Mouse (Mus musculus): ENCODE measurements around the gene Eif2s1. TPM values are rescaled to one million over a fixed set of nuclear protein-coding genes. Genes with fewer than 3 reads are reported as not detected.

Gene Eif2s1
- polyA plus RNA-seq, 1 experiment from 2014 or later, result 249 TPM

- WGBS, result 86% methylated on average over 6 of the region's 6 CpGs
- no peaks in the 10 kb centered on the region for H3K36me3 ChIP-seq (ENCODE audit: control insufficient read depth, insufficient read depth, low read length)
- ATAC-seq (ENCODE audit: low FRiP score), result no peak
- peak; percentile 21 for DNase-seq (ENCODE audit: low spot score, missing footprints)
- H3K4me3 ChIP-seq (ENCODE audit: low read depth, low read length), result no peak overlapping the region
- no peaks in the 10 kb centered on the region; the same call in 1 of the 2 replicates for H3K9me3 ChIP-seq (ENCODE audit: control insufficient read depth, low read length)
- H3K4me1 ChIP-seq (ENCODE audit: control insufficient read depth, insufficient read depth, low read length), result peaks cover 14% of the 10 kb centered on the region
- no peak overlapping the region for H3K9ac ChIP-seq (ENCODE audit: low read length)
- peaks cover 43% of the 10 kb centered on the region for H3K27me3 ChIP-seq (ENCODE audit: control insufficient read depth, insufficient read depth, low read length)
- no peak overlapping the region for H3K4me2 ChIP-seq
- H3K27ac ChIP-seq (ENCODE audit: low read depth, low read length), result no peak overlapping the region
These were observed 46.5 kb downstream of the Eif2s1 start for GRCm38 (mm10) chr12:78908081-78908605.

GRCm38 (mm10) chr12:78910684-78911461, 49.3 kb downstream of the Eif2s1 start:
- H3K9ac ChIP-seq (ENCODE audit: low read length), result no peak overlapping the region; the same call in 1 of the 2 replicates
- H3K4me3 ChIP-seq (ENCODE audit: low read depth, low read length), result peak overlapping the region; percentile 28
- H3K36me3 ChIP-seq (ENCODE audit: control insufficient read depth, insufficient read depth, low read length), result no peaks in the 10 kb centered on the region
- H3K27ac ChIP-seq (ENCODE audit: low read depth, low read length), result no peak overlapping the region
- WGBS, result 7% methylated on average over 16 of the region's 16 CpGs
- peak; percentile 89 for DNase-seq (ENCODE audit: low spot score, missing footprints)
- no peaks in the 10 kb centered on the region; the same call in 1 of the 2 replicates for H3K9me3 ChIP-seq (ENCODE audit: control insufficient read depth, low read length)
- peaks cover 45% of the 10 kb centered on the region for H3K27me3 ChIP-seq (ENCODE audit: control insufficient read depth, insufficient read depth, low read length)
- peak overlapping the region; percentile 61 for H3K4me2 ChIP-seq
- peaks cover 14% of the 10 kb centered on the region for H3K4me1 ChIP-seq (ENCODE audit: control insufficient read depth, insufficient read depth, low read length)
- ATAC-seq (ENCODE audit: low FRiP score), result 0 out of 2 replicates have a peak, but pooled peaks have one; percentile 4

GRCm38 (mm10) chr12:78911707-78912417, 50.2 kb downstream of the Eif2s1 start:
- Histone ChIP-seq H3K4me3 (ENCODE audit: low read depth, low read length) (peak overlapping the region; percentile 28), H3K36me3 (ENCODE audit: control insufficient read depth, insufficient read depth, low read length) (no peaks in the 10 kb centered on the region), H3K9ac (ENCODE audit: low read length) (peak overlapping the region; percentile 54), H3K4me2 (peak overlapping the region; percentile 61), H3K27me3 (ENCODE audit: control insufficient read depth, insufficient read depth, low read length) (peaks cover 43% of the 10 kb centered on the region), H3K27ac (ENCODE audit: low read depth, low read length) (no peak overlapping the region), H3K9me3 (ENCODE audit: control insufficient read depth, low read length) (no peaks in the 10 kb centered on the region; the same call in 1 of the 2 replicates), H3K4me1 (ENCODE audit: control insufficient read depth, insufficient read depth, low read length) (peaks cover 11% of the 10 kb centered on the region)
- WGBS, result under 1% methylated on average over 37 of the region's 37 CpGs
- DNase-seq (ENCODE audit: low spot score, missing footprints) (peak; percentile 95), ATAC-seq (ENCODE audit: low FRiP score) (no peak)

- WGBS, result 85% methylated on average over 4 of the region's 4 CpGs
- Histone ChIP-seq H3K9me3 (ENCODE audit: control insufficient read depth, low read length) (no peaks in the 10 kb centered on the region), H3K9ac (ENCODE audit: low read length) (no peak overlapping the region), H3K4me3 (ENCODE audit: low read depth, low read length) (no peak overlapping the region), H3K36me3 (ENCODE audit: control insufficient read depth, insufficient read depth, low read length) (no peaks in the 10 kb centered on the region), H3K4me2 (no peak overlapping the region), H3K4me1 (ENCODE audit: control insufficient read depth, insufficient read depth, low read length) (peaks cover 11% of the 10 kb centered on the region; the same call in 1 of the 2 replicates), H3K27ac (ENCODE audit: low read depth, low read length) (no peak overlapping the region), H3K27me3 (ENCODE audit: control insufficient read depth, insufficient read depth, low read length) (peaks cover 32% of the 10 kb centered on the region)
- DNase-seq (ENCODE audit: low spot score, missing footprints), result no peak
- ATAC-seq (ENCODE audit: low FRiP score), result no peak
These were observed 52.8 kb downstream of the Eif2s1 start for GRCm38 (mm10) chr12:78914458-78914857.

- WGBS, result 75% methylated on average over 3 of the region's 3 CpGs
- H3K36me3 ChIP-seq (ENCODE audit: control insufficient read depth, insufficient read depth, low read length), result no peaks in the 10 kb centered on the region
- no peaks in the 10 kb centered on the region for H3K9me3 ChIP-seq (ENCODE audit: control insufficient read depth, low read length)
- ATAC-seq (ENCODE audit: low FRiP score) (no peak), DNase-seq (ENCODE audit: low spot score, missing footprints) (peak; percentile 54)
- H3K27ac ChIP-seq (ENCODE audit: low read depth, low read length), result no peak overlapping the region
- H3K9ac ChIP-seq (ENCODE audit: low read length), result no peak overlapping the region
- no peak overlapping the region for H3K4me3 ChIP-seq (ENCODE audit: low read depth, low read length)
- peaks cover 11% of the 10 kb centered on the region; the same call in 1 of the 2 replicates for H3K4me1 ChIP-seq (ENCODE audit: control insufficient read depth, insufficient read depth, low read length)
- H3K4me2 ChIP-seq, result no peak overlapping the region
- peaks cover 25% of the 10 kb centered on the region for H3K27me3 ChIP-seq (ENCODE audit: control insufficient read depth, insufficient read depth, low read length)
These were observed 53.9 kb downstream of the Eif2s1 start for GRCm38 (mm10) chr12:78915561-78915960.

- no peaks in the 10 kb centered on the region for H3K9me3 ChIP-seq (ENCODE audit: control insufficient read depth, low read length)
- DNase-seq (ENCODE audit: low spot score, missing footprints) (peak; percentile 28), ATAC-seq (ENCODE audit: low FRiP score) (no peak)
- peaks cover 18% of the 10 kb centered on the region for H3K27me3 ChIP-seq (ENCODE audit: control insufficient read depth, insufficient read depth, low read length)
- H3K4me1 ChIP-seq (ENCODE audit: control insufficient read depth, insufficient read depth, low read length), result 0 out of 2 replicates have a peak, but pooled peaks cover 7% of the 10 kb centered on the region
- H3K4me2 ChIP-seq, result no peak overlapping the region
- no peaks in the 10 kb centered on the region for H3K36me3 ChIP-seq (ENCODE audit: control insufficient read depth, insufficient read depth, low read length)
- 78% methylated on average over 3 of the region's 3 CpGs for WGBS
- H3K9ac ChIP-seq (ENCODE audit: low read length), result no peak overlapping the region
- no peak overlapping the region for H3K4me3 ChIP-seq (ENCODE audit: low read depth, low read length)
- no peak overlapping the region for H3K27ac ChIP-seq (ENCODE audit: low read depth, low read length)
These were observed 54.7 kb downstream of the Eif2s1 start for GRCm38 (mm10) chr12:78916278-78916677.

GRCm38 (mm10) chr12:78918227-78919078, 56.8 kb downstream of the Eif2s1 start:
- no peak overlapping the region for H3K4me2 ChIP-seq

GRCm38 (mm10) chr12:78919079-78919712, 57.6 kb downstream of the Eif2s1 start:
- 33% methylated on average over 16 of the region's 16 CpGs for WGBS
- H3K27ac ChIP-seq (ENCODE audit: low read depth, low read length), result no peak overlapping the region
- no peak overlapping the region for H3K4me3 ChIP-seq (ENCODE audit: low read depth, low read length)
- H3K36me3 ChIP-seq (ENCODE audit: control insufficient read depth, insufficient read depth, low read length), result no peaks in the 10 kb centered on the region
- no peaks in the 10 kb centered on the region for H3K9me3 ChIP-seq (ENCODE audit: control insufficient read depth, low read length)
- no peak overlapping the region for H3K9ac ChIP-seq (ENCODE audit: low read length)
- 0 out of 2 replicates have a peak, but pooled peaks cover 2% of the 10 kb centered on the region for H3K4me1 ChIP-seq (ENCODE audit: control insufficient read depth, insufficient read depth, low read length)
- DNase-seq (ENCODE audit: low spot score, missing footprints), result peak; percentile 95
- no peaks in the 10 kb centered on the region for H3K27me3 ChIP-seq (ENCODE audit: control insufficient read depth, insufficient read depth, low read length)
- ATAC-seq (ENCODE audit: low FRiP score), result peak; percentile 72
- no peak overlapping the region for H3K4me2 ChIP-seq

More at GRCm38 (mm10) chr12:78918227-78919078, 56.8 kb downstream of the Eif2s1 start:
- ATAC-seq (ENCODE audit: low FRiP score) (peak; percentile 79), DNase-seq (ENCODE audit: low spot score, missing footprints) (peak; percentile 99)
- Histone ChIP-seq H3K36me3 (ENCODE audit: control insufficient read depth, insufficient read depth, low read length) (no peaks in the 10 kb centered on the region), H3K9ac (ENCODE audit: low read length) (no peak overlapping the region), H3K27ac (ENCODE audit: low read depth, low read length) (no peak overlapping the region), H3K9me3 (ENCODE audit: control insufficient read depth, low read length) (no peaks in the 10 kb centered on the region), H3K4me1 (ENCODE audit: control insufficient read depth, insufficient read depth, low read length) (0 out of 2 replicates have a peak, but pooled peaks cover 2% of the 10 kb centered on the region), H3K4me3 (ENCODE audit: low read depth, low read length) (no peak overlapping the region), H3K27me3 (ENCODE audit: control insufficient read depth, insufficient read depth, low read length) (0 out of 2 replicates have a peak, but pooled peaks cover 2% of the 10 kb centered on the region)
- 12% methylated on average over 11 of the region's 11 CpGs for WGBS

All from midbrain, embryonic 11.5 days (tissue).